Mouse (Mus musculus) ES-Bruce4 (cell line): ENCODE data around the gene Hrk.

Experiments
- CTCF ChIP-seq: IDR thresholded peaks from one replicate; pipeline ENCODE4 v1.8.1; 2011; ENCODE audit warnings: low read depth, low read length
- POLR2A ChIP-seq: IDR thresholded peaks from one replicate; pipeline ENCODE4 v1.8.1; 2011; ENCODE audit warnings: low read length; ENCODE audit not compliant: insufficient read depth

- no peak for TF ChIP-seq CTCF
- TF ChIP-seq POLR2A = no peak
Observed at GRCm38 (mm10) chr5:118188356-118188755, 23.9 kb downstream of the Hrk start.
